Mouse (Mus musculus) stomach, embryonic 14.5 days (tissue): ENCODE data around the gene Ncaph2. TPM values are rescaled to one million over a fixed set of nuclear protein-coding genes. Genes with fewer than 3 reads are reported as not detected.

Experiments
- ATAC-seq: fragments of 200-750 bp; cut with Nextera tagmentation; 2 replicates; pipeline ENCODE4 v1.8.0; 2017; ENCODE audit warnings: low read depth, moderate TSS enrichment; ENCODE audit not compliant: insufficient number of reproducible peaks, insufficient read depth, low FRiP score
- H3K27ac ChIP-seq: fragments of 300-500 bp; sonication (generic); 2 replicates; pipeline ENCODE4 v1.5.1; 2014; ENCODE audit warnings: mild to moderate bottlenecking, low read length, moderate library complexity, mixed read lengths
- H3K27me3 ChIP-seq: fragments of 300-500 bp; sonication (generic); 2 replicates; pipeline ENCODE4 v1.6.1; 2014; ENCODE audit warnings: low read length, control low read depth, mixed read lengths; ENCODE audit not compliant: control insufficient read depth, insufficient read depth
- H3K36me3 ChIP-seq: fragments of 300-500 bp; sonication (generic); 2 replicates; pipeline ENCODE4 v1.6.1; 2014; ENCODE audit warnings: mild to moderate bottlenecking, control low read depth, low read length, moderate library complexity, mixed read lengths; ENCODE audit not compliant: control insufficient read depth, insufficient read depth
- H3K4me1 ChIP-seq: fragments of 300-500 bp; sonication (generic); 2 replicates; pipeline ENCODE4 v1.6.1; 2014; ENCODE audit warnings: low read length, control low read depth, mixed read lengths; ENCODE audit not compliant: control insufficient read depth, insufficient read depth
- H3K4me2 ChIP-seq: fragments of 300-500 bp; sonication (generic); replicated peaks from 2 replicates; pipeline ENCODE4 v1.6.1; 2014; ENCODE audit warnings: low read depth, low read length, control low read depth
- H3K4me3 ChIP-seq: fragments of 300-500 bp; sonication (generic); 2 replicates; pipeline ENCODE4 v1.5.1; 2014; ENCODE audit warnings: low read depth, low read length, control low read depth
- H3K9ac ChIP-seq: fragments of 300-500 bp; sonication (generic); replicated peaks from 2 replicates; pipeline ENCODE4 v1.6.1; 2014; ENCODE audit warnings: low read depth, mild to moderate bottlenecking, control low read depth, low read length, moderate library complexity, mixed read lengths
- H3K9me3 ChIP-seq: fragments of 300-500 bp; sonication (generic); 2 replicates; pipeline ENCODE4 v1.6.1; 2016; ENCODE audit warnings: low read depth, low read length, control low read depth; ENCODE audit not compliant: control insufficient read depth
- WGBS: fragments of 180-500 bp; shearing (Covaris S2); extraction: QIAGEN DNeasy Blood & Tissue Kit; methylation state at CpG from one replicate; pipeline ENCODE4 v1.1.7; 2014; 5-methylcytosine and 5-hydroxymethylcytosine counted together
- polyA plus RNA-seq: library from polyadenylated mRNA; unstranded; fragments of >200 nt; fragmentation: Nextera tagmentation; extraction: Ambion mirVana; gene quantifications from 2 replicates; pipeline ENCODE4 v1.2.1, GENCODE M21; 2014

Gene Ncaph2
- polyA plus RNA-seq, 1 experiment from 2014 or later = 159 TPM

- no peak for ATAC-seq
- peaks cover 38% of the 10 kb centered on the region for H3K36me3 ChIP-seq
- H3K9ac ChIP-seq = no peak overlapping the region
- 95% methylated on average over 12 of the region's 12 CpGs for WGBS
- H3K27ac ChIP-seq = no peak overlapping the region
- H3K4me3 ChIP-seq = no peak overlapping the region
- no peaks in the 10 kb centered on the region for H3K9me3 ChIP-seq
- H3K27me3 ChIP-seq = no peaks in the 10 kb centered on the region
- no peak overlapping the region for H3K4me2 ChIP-seq
- H3K4me1 ChIP-seq = peaks cover 16% of the 10 kb centered on the region
Measured at GRCm38 (mm10) chr15:89352795-89353194, 2.7 kb upstream of the Ncaph2 start.

- Histone ChIP-seq H3K27ac (no peak overlapping the region), H3K27me3 (no peaks in the 10 kb centered on the region), H3K9ac (no peak overlapping the region), H3K4me1 (peaks cover 20% of the 10 kb centered on the region), H3K9me3 (no peaks in the 10 kb centered on the region), H3K4me3 (no peak overlapping the region), H3K36me3 (peaks cover 38% of the 10 kb centered on the region), H3K4me2 (no peak overlapping the region)
- WGBS = 95% methylated on average over 16 of the region's 16 CpGs
- ATAC-seq = no peak
Measured at GRCm38 (mm10) chr15:89353837-89354236, 1.7 kb upstream of the Ncaph2 start.

- H3K27me3 ChIP-seq = no peaks in the 10 kb centered on the region
- H3K4me2 ChIP-seq = peak overlapping the region; percentile 87
- peak overlapping the region; percentile 87 for H3K9ac ChIP-seq
- H3K4me1 ChIP-seq = peaks cover 20% of the 10 kb centered on the region
- H3K36me3 ChIP-seq = peaks cover 38% of the 10 kb centered on the region
- H3K4me3 ChIP-seq = peak overlapping the region; percentile 91
- WGBS = 84% methylated on average over 7 of the region's 7 CpGs
- no peak overlapping the region for H3K27ac ChIP-seq
- H3K9me3 ChIP-seq = no peaks in the 10 kb centered on the region
- no peak for ATAC-seq
Measured at GRCm38 (mm10) chr15:89354455-89354854, 1.1 kb upstream of the Ncaph2 start.

- peak overlapping the region; percentile 90 for H3K27ac ChIP-seq
Measured at GRCm38 (mm10) chr15:89356372-89356771, 853 bp downstream of the Ncaph2 start.

GRCm38 (mm10) chr15:89358784-89359183, 3.3 kb downstream of the Ncaph2 start:
- H3K9ac ChIP-seq = no peak overlapping the region
- peaks cover 20% of the 10 kb centered on the region for H3K4me1 ChIP-seq
- peaks cover 35% of the 10 kb centered on the region for H3K36me3 ChIP-seq
- H3K27ac ChIP-seq = no peak overlapping the region
- ATAC-seq = no peak
- H3K27me3 ChIP-seq = no peaks in the 10 kb centered on the region
- H3K4me3 ChIP-seq = no peak overlapping the region
- no peak overlapping the region for H3K4me2 ChIP-seq
- 70% methylated on average over 3 of the region's 3 CpGs for WGBS
- H3K9me3 ChIP-seq = no peaks in the 10 kb centered on the region

More at GRCm38 (mm10) chr15:89356372-89356771, 853 bp downstream of the Ncaph2 start:
- H3K9me3 ChIP-seq = no peaks in the 10 kb centered on the region
- H3K4me2 ChIP-seq = peak overlapping the region; percentile 49
- peaks cover 20% of the 10 kb centered on the region for H3K4me1 ChIP-seq
- H3K36me3 ChIP-seq = peaks cover 36% of the 10 kb centered on the region
- peak; percentile 42; the same call in 1 of the 2 replicates for ATAC-seq
- peak overlapping the region; percentile 91 for H3K4me3 ChIP-seq
- under 1% methylated on average over 15 of the region's 15 CpGs for WGBS
- H3K9ac ChIP-seq = peak overlapping the region; percentile 87
- no peaks in the 10 kb centered on the region for H3K27me3 ChIP-seq

GRCm38 (mm10) chr15:89363051-89363450, 7.5 kb downstream of the Ncaph2 start:
- H3K27ac ChIP-seq = no peak overlapping the region
- no peak overlapping the region for H3K4me3 ChIP-seq
- peaks cover 78% of the 10 kb centered on the region for H3K36me3 ChIP-seq
- no peak for ATAC-seq
- H3K9me3 ChIP-seq = no peaks in the 10 kb centered on the region
- H3K4me1 ChIP-seq = 0 out of 2 replicates have a peak, but pooled peaks cover 4% of the 10 kb centered on the region
- H3K9ac ChIP-seq = no peak overlapping the region
- no peak overlapping the region for H3K4me2 ChIP-seq
- 90% methylated on average over 7 of the region's 7 CpGs for WGBS
- H3K27me3 ChIP-seq = no peaks in the 10 kb centered on the region

- H3K27me3 ChIP-seq = no peaks in the 10 kb centered on the region
- ATAC-seq = no peak
- H3K9ac ChIP-seq = no peak overlapping the region
- H3K9me3 ChIP-seq = no peaks in the 10 kb centered on the region
- H3K4me2 ChIP-seq = no peak overlapping the region
- H3K27ac ChIP-seq = no peak overlapping the region
- H3K4me1 ChIP-seq = no peaks in the 10 kb centered on the region
- peaks cover 98% of the 10 kb centered on the region for H3K36me3 ChIP-seq
- WGBS = 98% methylated on average over 4 of the region's 4 CpGs
- H3K4me3 ChIP-seq = no peak overlapping the region
Measured at GRCm38 (mm10) chr15:89365141-89365551, 9.6 kb downstream of the Ncaph2 start.

GRCm38 (mm10) chr15:89372068-89372467, 16.5 kb downstream of the Ncaph2 start:
- Histone ChIP-seq H3K27me3 (0 out of 2 replicates have a peak, but pooled peaks cover 4% of the 10 kb centered on the region), H3K27ac (no peak overlapping the region), H3K9ac (no peak overlapping the region), H3K36me3 (peaks cover 51% of the 10 kb centered on the region), H3K4me3 (no peak overlapping the region), H3K4me2 (no peak overlapping the region), H3K4me1 (0 out of 2 replicates have a peak, but pooled peaks cover 4% of the 10 kb centered on the region), H3K9me3 (no peaks in the 10 kb centered on the region)
- ATAC-seq = no peak
- 88% methylated on average over 13 of the region's 13 CpGs for WGBS

GRCm38 (mm10) chr15:89372536-89372935, 17.0 kb downstream of the Ncaph2 start:
- no peak overlapping the region for H3K27ac ChIP-seq
- H3K27me3 ChIP-seq = peaks cover 6% of the 10 kb centered on the region
- 0 out of 2 replicates have a peak, but pooled peaks cover 4% of the 10 kb centered on the region for H3K4me1 ChIP-seq
- ATAC-seq = no peak
- 80% methylated on average over 7 of the region's 7 CpGs for WGBS
- H3K9ac ChIP-seq = no peak overlapping the region
- H3K36me3 ChIP-seq = peaks cover 46% of the 10 kb centered on the region
- H3K9me3 ChIP-seq = no peaks in the 10 kb centered on the region
- H3K4me3 ChIP-seq = no peak overlapping the region
- H3K4me2 ChIP-seq = peak overlapping the region; percentile 68
